Mouse (Mus musculus) CD4-positive naive resting alpha-beta T cell, adult 76 days (primary cell): ENCODE measurements around the gene Bicdl1. TPM values are rescaled to one million over a fixed set of nuclear protein-coding genes. Genes with fewer than 3 reads are reported as not detected.

Experiments used
- total RNA-seq: library from RNA; stranded (reverse); gene quantifications from one replicate; pipeline ENCODE4 v1.2.4, GENCODE M21; 2023

The Bicdl1 gene
- total RNA-seq, result 133 TPM

DNA sequence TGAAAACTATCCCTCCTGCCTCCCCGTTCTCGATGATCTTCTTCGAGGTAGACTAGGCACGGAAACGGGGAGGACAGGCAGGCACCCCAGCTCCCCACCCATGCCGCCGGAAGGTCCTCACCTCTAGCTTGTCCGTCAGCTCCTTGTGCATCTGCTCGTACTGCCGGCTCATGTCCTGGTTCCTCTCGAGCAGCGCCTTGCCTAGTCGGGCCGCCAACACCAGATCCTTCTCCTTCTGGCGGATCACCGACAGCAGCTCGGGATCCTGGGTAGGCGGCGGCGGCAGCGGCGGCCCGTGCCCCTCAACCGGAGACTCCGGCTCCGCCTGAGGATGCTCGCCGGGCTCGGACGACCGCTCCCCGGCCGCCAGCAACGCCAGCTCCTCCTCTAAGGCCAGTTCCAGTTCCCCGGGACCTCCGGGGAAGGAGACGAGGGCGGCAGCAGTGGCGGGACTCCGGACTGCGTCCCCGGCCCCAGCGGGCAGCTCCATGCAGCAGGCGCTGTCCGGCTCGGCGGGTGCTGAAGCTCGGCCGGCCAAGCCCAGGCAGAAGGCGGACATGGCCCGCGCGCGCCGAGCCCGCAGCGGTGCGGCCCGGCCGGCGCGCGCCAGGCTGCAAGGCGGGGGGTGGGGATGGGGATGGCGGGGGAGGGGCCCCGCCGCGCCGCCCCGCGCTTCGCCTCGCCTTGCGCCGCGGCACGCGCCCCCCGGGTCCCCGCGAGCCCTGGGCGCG, at the start of gene Bicdl1:
Bicdl1 (minus strand) TSS at position 621 of the 731 bp plus-strand sequence.

DNA sequence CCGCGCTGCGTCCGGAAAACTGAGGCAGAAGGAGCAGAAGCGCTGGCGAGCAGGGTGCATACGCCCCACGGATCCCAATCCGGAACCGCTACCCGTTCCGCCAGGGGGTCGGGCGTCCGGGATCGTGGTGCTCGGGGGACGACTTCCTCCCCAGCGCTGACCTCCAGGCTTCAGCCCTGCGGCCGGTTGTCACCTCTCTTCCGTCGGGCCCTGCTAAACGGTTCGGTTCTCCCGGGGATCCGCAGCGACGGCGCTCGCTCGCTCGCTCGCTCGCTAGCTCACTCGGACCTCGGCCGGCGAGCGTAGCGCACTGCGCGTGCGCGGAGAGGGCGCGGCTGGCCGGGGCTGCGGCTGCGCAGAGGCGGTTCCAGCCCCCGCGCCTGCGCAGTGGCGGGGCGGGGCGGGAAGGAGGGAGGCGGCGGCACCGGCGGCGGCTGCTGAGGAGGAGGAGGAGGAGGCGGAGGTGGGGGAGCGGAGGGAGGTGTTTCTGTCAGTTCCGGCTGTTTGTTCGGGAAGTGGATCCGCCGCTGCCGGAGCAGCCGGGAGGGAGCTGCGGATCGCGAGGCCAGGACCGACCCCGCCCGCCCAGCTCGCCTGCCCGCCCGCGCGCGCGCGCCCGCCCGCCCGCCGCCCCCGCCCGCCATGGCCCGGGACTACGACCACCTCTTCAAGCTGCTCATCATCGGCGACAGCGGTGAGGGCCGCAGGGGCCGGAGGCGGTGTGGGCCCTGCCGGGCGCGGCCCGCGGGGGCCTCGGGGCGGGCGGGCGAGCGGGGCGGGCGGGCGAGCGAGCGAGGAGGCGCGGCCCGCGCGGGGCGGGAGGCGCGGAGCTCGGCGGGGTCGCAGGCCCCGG, 99.7 kb downstream of the Bicdl1 start, which contains the start of gene Rab35:
Rab35 (plus strand) TSS at position 404 of the 853 bp plus-strand sequence.

Other genes starting within 250 kb of the Bicdl1 start
- gene Sirt4, start 246.9 kb downstream of the Bicdl1 start, total RNA-seq, result 9.1 TPM
- gene Pxn, start 224.9 kb downstream of the Bicdl1 start, total RNA-seq, result 62.9 TPM
- gene Rplp0, start 172.2 kb downstream of the Bicdl1 start, total RNA-seq, result 3,206 TPM
- 101 TPM for gene Gcn1l1, start 166.4 kb downstream of the Bicdl1 start, total RNA-seq
- 65.4 TPM for gene Rab35, start 99.7 kb downstream of the Bicdl1 start, total RNA-seq
- 2.1 TPM for gene Cit, start 113.7 kb upstream of the Bicdl1 start, total RNA-seq